Mouse (Mus musculus) heart, adult 2 months (tissue): ENCODE measurements around the gene Bet1. TPM values are rescaled to one million over a fixed set of nuclear protein-coding genes. Genes with fewer than 3 reads are reported as not detected.
A peak's percentile ranks its signal among the peaks of the same experiment; 100 is the strongest.

Source experiments
- DNase-seq, 2 experiments: peaks; one replicate each; pipeline ENCODE4 v3.0.0; 2021
- H3K27ac ChIP-seq: fragments of 200-600 bp; 2 replicates; pipeline ENCODE4 v1.8.1; 2022
- H3K27me3 ChIP-seq: fragments of 200-500 bp; 2 replicates; pipeline ENCODE4 v1.6.1; 2012; ENCODE audit warnings: mild to moderate bottlenecking, low read length, inconsistent platforms, mixed read lengths; ENCODE audit not compliant: control insufficient read depth, insufficient read depth
- H3K36me3 ChIP-seq: fragments of 200-500 bp; 2 replicates; pipeline ENCODE4 v1.6.1; 2012; ENCODE audit warnings: low read length, inconsistent platforms; ENCODE audit not compliant: control insufficient read depth, insufficient read depth
- H3K4me1 ChIP-seq: fragments of 200-500 bp; 2 replicates; pipeline ENCODE4 v1.6.1; 2011; ENCODE audit warnings: low read length; ENCODE audit not compliant: control insufficient read depth, insufficient read depth
- H3K4me3 ChIP-seq: fragments of 200-600 bp; 2 replicates; pipeline ENCODE4 v1.8.1; 2022
- H3K79me2 ChIP-seq: fragments of 200-500 bp; replicated peaks from 2 replicates; pipeline ENCODE4 v1.6.1; 2012; ENCODE audit warnings: mild to moderate bottlenecking, inconsistent platforms, low read length, moderate library complexity, mixed read lengths; ENCODE audit not compliant: control insufficient read depth, insufficient read depth
- H3K9ac ChIP-seq: fragments of 200-500 bp; 2 replicates; pipeline ENCODE4 v1.6.1; 2012; ENCODE audit warnings: low read depth, mild to moderate bottlenecking, control low read depth, inconsistent platforms, low read length, mixed read lengths
- CTCF ChIP-seq: fragments of 200-600 bp; IDR thresholded peaks from 2 replicates; pipeline ENCODE4 v1.8.1; 2022; ENCODE audit warnings: antibody characterized with exemption, mild to moderate bottlenecking, moderate library complexity
- EP300 ChIP-seq: fragments of 200-500 bp; IDR thresholded peaks from 2 replicates; pipeline ENCODE4 v1.6.1; 2011; ENCODE audit warnings: low read depth, low read length, control low read depth; ENCODE audit not compliant: insufficient read depth
- POLR2A ChIP-seq: fragments of 200-500 bp; IDR thresholded peaks from 2 replicates; pipeline ENCODE4 v1.6.1; 2011; ENCODE audit warnings: mild to moderate bottlenecking, low read depth, low read length, control low read depth; ENCODE audit not compliant: insufficient read depth
- WGBS: fragments of 180-500 bp; shearing (Covaris S2); methylation state at CpG from one replicate; pipeline ENCODE4 v1.1.7; 2018; 5-methylcytosine and 5-hydroxymethylcytosine counted together
- intact Hi-C: fragments of 180-260 bp; cut with DNase I; formaldehyde crosslinking; loops from one replicate; pipeline ENCODE4 v1.15.1; 2025
- long read RNA-seq: library from polyadenylated mRNA; stranded (forward); transcript quantifications from one replicate; pipeline ENCODE4 v2.0.0, GENCODE M21; 2021
- polyA plus RNA-seq: library from polyadenylated mRNA; depleted of rRNA; stranded (reverse); fragments of >200 nt; gene quantifications from 2 replicates; pipeline ENCODE4 v1.2.3, GENCODE M21; 2012; rRNA removed
- total RNA-seq, 2 experiments: library from RNA; stranded (reverse); gene quantifications; 2 replicates each; pipeline ENCODE4 v1.2.3; 2021

Gene Bet1
- total RNA-seq = 10 to 100 TPM; 23.0 to 25.0 TPM
- 15.9 and 17.1 TPM in 2 replicates for polyA plus RNA-seq
- long read RNA-seq, transcript Bet1-201 (4 exons, 1,516 nt) = major isoform, 15 of 16 reads
- long read RNA-seq, partial matches to known transcripts = 0 of 16 reads
- long read RNA-seq, other reads (novel, unspliced or antisense) = 1 of 16 reads

DNA sequence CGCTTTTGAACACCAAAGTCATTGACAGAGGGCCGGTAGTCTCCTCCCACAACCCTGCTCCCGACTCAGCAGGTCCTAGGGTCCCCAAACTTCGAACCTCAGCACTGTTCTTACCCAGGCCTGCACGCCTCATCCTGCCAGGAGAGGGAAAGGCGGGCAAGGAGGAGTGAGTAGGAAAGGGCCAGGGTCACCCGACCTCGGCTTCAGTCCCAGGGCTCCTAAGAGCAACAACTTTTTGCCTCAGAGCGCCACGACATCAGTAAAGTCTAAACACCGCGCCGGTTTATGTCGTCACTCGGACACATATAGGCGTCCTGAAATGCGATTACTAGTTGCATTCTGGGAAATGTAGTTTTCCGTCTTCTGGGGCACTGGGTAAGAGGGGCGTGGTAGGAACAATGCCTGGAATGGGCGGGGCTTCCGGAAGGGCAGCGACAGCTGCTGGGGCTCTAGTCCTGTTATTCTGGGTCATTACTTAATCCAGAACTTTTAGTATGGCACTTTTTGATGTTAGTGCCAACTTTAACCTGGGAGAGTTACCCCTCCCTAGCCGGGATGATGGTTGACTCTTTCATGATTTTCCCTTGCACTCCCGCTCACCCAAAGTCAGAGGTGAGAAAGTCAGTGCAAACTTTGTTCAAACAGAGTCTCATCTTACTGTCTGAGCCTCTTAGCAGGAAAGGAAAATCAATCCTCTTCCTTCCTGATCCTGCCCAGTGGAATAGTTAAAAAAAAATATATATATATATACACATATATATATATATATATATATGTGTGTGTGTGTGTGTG, at the start of gene Bet1:
Gene Bet1 (minus strand): TSS at position 310 of the 792 bp plus-strand sequence.
- Histone ChIP-seq H3K36me3 (peaks cover 2% of the 10 kb centered on the region; the same call in 1 of the 2 replicates), H3K4me3 (peak within 1 kb of the TSS; percentile 86), H3K27me3 (no peaks in the 10 kb centered on the region), H3K4me1 (no peaks in the 10 kb centered on the region), H3K9ac (peak within 1 kb of the TSS; percentile 73), H3K79me2 (no peaks in the 10 kb centered on the region; the same call in 1 of the 2 replicates), H3K27ac (peak within 1 kb of the TSS; percentile 89)
- intact Hi-C loops = loop anchor here (2.0 to 5.0 kb wide), 2 partner anchors 82 to 590 kb away; partner anchors contain the start of genes Hepacam2 and Vps50
- TF ChIP-seq CTCF (peak; percentile 13; the same call in 1 of the 2 replicates), POLR2A (peak; percentile 63; the same call in 1 of the 2 replicates), EP300 (peak; percentile 58; the same call in 1 of the 2 replicates)
- under 1% methylated on average over 24 of the region's 24 CpGs for WGBS
- peak; percentile 87 to 92 for DNase-seq

DNA sequence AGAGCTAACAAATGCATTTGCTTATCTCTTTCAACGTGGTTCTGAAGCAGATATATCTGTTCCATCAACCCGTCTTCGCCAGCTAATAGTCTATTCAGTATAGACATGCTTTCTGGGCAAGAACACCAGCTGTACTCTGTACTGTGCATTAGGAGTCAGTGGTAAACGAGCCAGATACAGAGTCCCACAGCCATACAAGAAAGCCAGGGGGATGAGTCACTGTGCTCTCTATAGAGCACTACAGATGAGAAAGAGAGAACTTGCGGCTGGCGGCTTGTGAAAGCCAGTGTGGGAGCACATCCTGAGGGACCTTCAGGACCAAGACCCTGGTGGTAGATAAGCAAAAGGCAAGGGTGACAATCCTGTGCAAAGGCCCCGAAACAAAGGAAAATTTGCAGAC, 45.5 kb upstream of the Bet1 start:
- no peak for DNase-seq
- no peak overlapping the region for H3K27ac ChIP-seq
- intact Hi-C loops = no loop called here
- TF ChIP-seq POLR2A = no peak
- no peak for TF ChIP-seq CTCF
- TF ChIP-seq EP300 = no peak
- H3K36me3 ChIP-seq = no peaks in the 10 kb centered on the region
- no peaks in the 10 kb centered on the region for H3K4me1 ChIP-seq
- 44% methylated on average over 7 of the region's 7 CpGs for WGBS
- no peak overlapping the region for H3K9ac ChIP-seq
- no peak overlapping the region for H3K4me3 ChIP-seq
- H3K27me3 ChIP-seq = no peaks in the 10 kb centered on the region
- H3K79me2 ChIP-seq = no peaks in the 10 kb centered on the region

DNA sequence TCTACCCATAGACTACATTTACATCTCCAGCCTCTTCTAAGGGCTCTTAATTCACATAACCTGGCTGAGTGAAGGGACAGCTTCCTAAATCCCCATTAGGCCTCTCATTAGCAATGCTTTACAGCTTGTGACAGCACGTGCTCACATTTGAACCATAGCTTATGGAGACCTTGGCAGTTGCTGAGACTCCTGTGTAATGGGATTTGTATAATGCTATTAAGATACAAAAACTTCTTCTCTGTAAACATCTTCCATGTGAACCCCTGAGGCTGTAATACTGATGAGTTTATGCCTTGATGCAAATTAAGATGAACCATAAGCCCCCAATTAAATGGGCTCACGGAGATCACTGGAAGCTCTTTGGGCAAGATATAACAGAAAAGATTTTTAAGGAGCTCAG, 44.4 kb upstream of the Bet1 start:
- intact Hi-C loops = no loop called here
- Histone ChIP-seq H3K9ac (no peak overlapping the region), H3K27me3 (no peaks in the 10 kb centered on the region), H3K79me2 (no peaks in the 10 kb centered on the region), H3K27ac (no peak overlapping the region), H3K36me3 (no peaks in the 10 kb centered on the region), H3K4me1 (no peaks in the 10 kb centered on the region), H3K4me3 (no peak overlapping the region)
- WGBS = 57% methylated on average over 2 of the region's 2 CpGs
- TF ChIP-seq EP300 = no peak
- DNase-seq = no peak

DNA sequence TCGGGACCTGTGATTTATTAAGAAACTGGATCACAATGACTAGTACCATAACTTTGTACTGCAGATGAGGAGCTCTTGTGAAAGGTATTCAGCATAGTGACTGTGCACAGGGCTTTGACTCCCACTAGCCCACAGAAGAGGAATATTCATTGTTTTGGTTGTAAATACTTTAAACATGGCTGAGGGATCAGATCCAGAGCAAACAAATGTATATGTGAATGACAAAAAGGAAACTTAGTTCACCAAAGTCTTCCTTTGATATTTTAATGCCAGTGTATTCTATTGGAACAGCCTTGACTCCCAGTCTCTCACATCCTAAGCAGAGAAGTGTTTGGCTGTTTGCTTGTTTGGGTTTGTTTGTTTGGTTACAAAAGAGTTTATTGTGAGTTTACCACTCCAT, 31.8 kb upstream of the Bet1 start:
- no peak overlapping the region for H3K27ac ChIP-seq

DNA sequence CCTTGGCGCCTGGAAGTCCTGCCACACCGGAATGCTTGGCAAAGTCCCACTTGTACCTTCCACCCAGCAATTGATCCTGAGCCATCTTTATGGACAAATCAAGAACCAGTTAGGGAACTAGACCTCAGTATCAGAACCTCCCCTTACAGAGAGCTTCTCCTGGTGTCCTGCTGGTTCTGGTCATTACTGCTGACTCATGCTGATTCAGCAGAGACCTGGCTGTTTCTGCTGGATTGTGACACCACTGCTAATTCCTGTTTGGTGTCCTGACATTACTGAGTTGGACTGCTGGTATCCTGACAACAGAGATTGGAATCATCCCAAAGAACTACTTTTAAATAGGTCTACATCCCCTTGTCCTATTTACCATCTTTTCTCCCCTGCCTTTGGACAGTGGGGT, 3.7 kb upstream of the Bet1 start:
- 65% methylated on average over 2 of the region's 2 CpGs for WGBS
- 0 out of 2 replicates have a peak, but pooled peaks cover 2% of the 10 kb centered on the region for H3K36me3 ChIP-seq
- no peaks in the 10 kb centered on the region for H3K79me2 ChIP-seq

More for the DNA sequence above, 31.8 kb upstream of the Bet1 start:
- no peak for TF ChIP-seq CTCF
- TF ChIP-seq POLR2A = no peak
- TF ChIP-seq EP300 = no peak
- H3K79me2 ChIP-seq = no peaks in the 10 kb centered on the region
- H3K4me3 ChIP-seq = no peak overlapping the region
- no peak overlapping the region for H3K9ac ChIP-seq
- no peak for DNase-seq
- H3K36me3 ChIP-seq = no peaks in the 10 kb centered on the region
- H3K27me3 ChIP-seq = no peaks in the 10 kb centered on the region
- no peaks in the 10 kb centered on the region for H3K4me1 ChIP-seq
- intact Hi-C loops = no loop called here
- WGBS = 61% methylated on average over 1 of the region's 1 CpGs

DNA sequence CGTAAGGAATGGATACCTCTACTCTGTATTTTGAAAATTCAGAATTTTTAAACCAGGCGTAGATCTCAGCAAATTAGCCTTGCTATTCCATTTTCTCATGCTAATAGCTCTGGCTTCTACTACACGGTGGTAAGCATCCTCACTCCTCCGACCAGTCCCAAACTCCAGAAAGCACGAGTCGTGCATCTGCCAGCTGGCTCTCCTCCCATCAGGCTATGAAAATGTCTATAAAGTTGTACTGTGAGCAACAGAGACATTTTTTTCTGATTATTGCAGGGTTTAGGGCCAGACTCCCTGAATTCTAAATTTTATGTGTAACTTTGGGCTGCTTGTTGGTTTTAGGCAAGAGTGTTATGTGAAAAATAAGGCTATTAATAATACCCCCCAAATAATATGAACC, 14.5 kb downstream of the Bet1 start:
- intact Hi-C loops = no loop called here
- H3K36me3 ChIP-seq = no peaks in the 10 kb centered on the region
- H3K4me1 ChIP-seq = no peaks in the 10 kb centered on the region
- no peaks in the 10 kb centered on the region for H3K27me3 ChIP-seq
- no peak for TF ChIP-seq CTCF
- TF ChIP-seq EP300 = no peak
- TF ChIP-seq POLR2A = no peak
- no peak for DNase-seq
- WGBS = 78% methylated on average over 6 of the region's 6 CpGs
- H3K4me3 ChIP-seq = no peak overlapping the region
- H3K27ac ChIP-seq = no peak overlapping the region
- no peak overlapping the region for H3K9ac ChIP-seq
- no peaks in the 10 kb centered on the region for H3K79me2 ChIP-seq

More for the DNA sequence above, 3.7 kb upstream of the Bet1 start:
- TF ChIP-seq POLR2A (no peak), CTCF (no peak), EP300 (no peak)
- intact Hi-C loops = no loop called here
- DNase-seq = no peak
- Histone ChIP-seq H3K27me3 (no peaks in the 10 kb centered on the region), H3K27ac (no peak overlapping the region), H3K9ac (no peak overlapping the region), H3K4me1 (no peaks in the 10 kb centered on the region), H3K4me3 (no peak overlapping the region)
